Mouse (Mus musculus) kidney, adult 2 months (tissue): ENCODE data around the gene Olfr135.

Experiments
- CTCF ChIP-seq: fragments of 200-500 bp; conservative IDR thresholded peaks from 2 replicates; pipeline ENCODE4 v1.5.1; 2011; ENCODE audit warnings: low read depth, mild to moderate bottlenecking, control low read depth, low read length, moderate library complexity, mixed read lengths; ENCODE audit not compliant: insufficient read depth, insufficient read length
- POLR2A ChIP-seq: fragments of 200-500 bp; IDR thresholded peaks from one replicate; pipeline ENCODE4 v1.6.1; 2011; ENCODE audit warnings: low read depth, low read length, control low read depth

GRCm38 (mm10) chr17:38171088-38171487 is 33.0 kb upstream of the Olfr135 start, which contains the start of gene Olfr134:
- TF ChIP-seq CTCF (no peak), POLR2A (no peak)
